Mouse (Mus musculus) limb, embryonic 14.5 days (tissue): ENCODE measurements around the gene Eno1. TPM values are rescaled to one million over a fixed set of nuclear protein-coding genes. Genes with fewer than 3 reads are reported as not detected.
"Not testable (repeated sequence)": the region's sequence is repeated elsewhere in the genome, so short reads cannot be mapped to it uniquely, and the experiment has no call there.

ENCODE experiments used
- ATAC-seq: fragments of 200-750 bp; cut with Nextera tagmentation; 2 replicates; pipeline ENCODE4 v1.8.0; 2017; ENCODE audit warnings: low read depth, moderate number of reproducible peaks, moderate TSS enrichment; ENCODE audit not compliant: low FRiP score
- DNase-seq: peaks from one replicate; pipeline ENCODE4 v3.0.0-alpha.2; 2015; ENCODE audit warnings: low spot score
- H3K27ac ChIP-seq: fragments of 300-500 bp; sonication (generic); replicated peaks from 2 replicates; pipeline ENCODE4 v1.5.1; 2014; ENCODE audit warnings: low read depth, mild to moderate bottlenecking, low read length, moderate library complexity, mixed read lengths
- H3K27me3 ChIP-seq: fragments of 300-500 bp; sonication (generic); 2 replicates; pipeline ENCODE4 v1.6.1; 2014; ENCODE audit warnings: low read length, mixed read lengths; ENCODE audit not compliant: control insufficient read depth, insufficient read depth
- H3K36me3 ChIP-seq: fragments of 300-500 bp; sonication (generic); 2 replicates; pipeline ENCODE4 v1.6.1; 2014; ENCODE audit warnings: mild to moderate bottlenecking, low read length, moderate library complexity, mixed read lengths; ENCODE audit not compliant: control insufficient read depth, insufficient read depth
- H3K4me1 ChIP-seq: fragments of 300-500 bp; sonication (generic); 2 replicates; pipeline ENCODE4 v1.6.1; 2014; ENCODE audit warnings: antibody characterized with exemption, low read length, mixed read lengths; ENCODE audit not compliant: control insufficient read depth, insufficient read depth
- H3K4me2 ChIP-seq: fragments of 300-500 bp; sonication (generic); replicated peaks from 2 replicates; pipeline ENCODE4 v1.6.1; 2014; ENCODE audit warnings: low read depth, mild to moderate bottlenecking, low read length, moderate library complexity; ENCODE audit not compliant: severe bottlenecking
- H3K4me3 ChIP-seq: fragments of 300-500 bp; sonication (generic); replicated peaks from 2 replicates; pipeline ENCODE4 v1.5.1; 2014; ENCODE audit warnings: low read length
- H3K9ac ChIP-seq: fragments of 300-500 bp; sonication (generic); 2 replicates; pipeline ENCODE4 v1.6.1; 2014; ENCODE audit warnings: mild to moderate bottlenecking, low read depth, low read length, moderate library complexity; ENCODE audit not compliant: severe bottlenecking
- H3K9me3 ChIP-seq: fragments of 300-500 bp; sonication (generic); 2 replicates; pipeline ENCODE4 v1.6.1; 2016; ENCODE audit warnings: low read length; ENCODE audit not compliant: control insufficient read depth
- POLR2A ChIP-seq: fragments of 200-500 bp; IDR thresholded peaks from 2 replicates; pipeline ENCODE4 v1.8.0; 2012; ENCODE audit warnings: inconsistent platforms, mild to moderate bottlenecking, moderate library complexity, borderline replicate concordance; ENCODE audit not compliant: insufficient read depth, insufficient read length; ENCODE audit errors: extremely low read depth
- WGBS: fragments of 180-500 bp; shearing (Covaris S2); extraction: QIAGEN DNeasy Blood & Tissue Kit; methylation state at CpG from one replicate; pipeline ENCODE4 v1.1.7; 2014; 5-methylcytosine and 5-hydroxymethylcytosine counted together
- polyA plus RNA-seq, 2 experiments: library from polyadenylated mRNA; depleted of rRNA in 1 of 2; stranded (reverse) in 1 of 2; unstranded in 1 of 2; fragments of >200 nt; fragmentation: Nextera tagmentation in 1 of 2; extraction: Ambion mirVana in 1 of 2; gene quantifications; 2 replicates each; pipeline versions ENCODE4 v1.2.1 to v1.2.3; 2012 to 2014

Gene Eno1
- polyA plus RNA-seq, 2 experiments = 675 to 1,302 TPM

GRCm38 (mm10) chr4:150265471-150265870 lies 28.9 kb downstream of the Eno1 start:
- no peaks in the 10 kb centered on the region for H3K9me3 ChIP-seq
- no peaks in the 10 kb centered on the region for H3K27me3 ChIP-seq
- H3K4me1 ChIP-seq = peaks cover 7% of the 10 kb centered on the region; the same call in 1 of the 2 replicates
- ATAC-seq (no peak), DNase-seq (no peak)
- H3K36me3 ChIP-seq = no peaks in the 10 kb centered on the region
- H3K9ac ChIP-seq = no peak overlapping the region
- H3K27ac ChIP-seq = no peak overlapping the region
- TF ChIP-seq POLR2A = no peak
- WGBS = 72% methylated on average over 5 of the region's 5 CpGs
- no peak overlapping the region for H3K4me3 ChIP-seq
- no peak overlapping the region for H3K4me2 ChIP-seq

DNA sequence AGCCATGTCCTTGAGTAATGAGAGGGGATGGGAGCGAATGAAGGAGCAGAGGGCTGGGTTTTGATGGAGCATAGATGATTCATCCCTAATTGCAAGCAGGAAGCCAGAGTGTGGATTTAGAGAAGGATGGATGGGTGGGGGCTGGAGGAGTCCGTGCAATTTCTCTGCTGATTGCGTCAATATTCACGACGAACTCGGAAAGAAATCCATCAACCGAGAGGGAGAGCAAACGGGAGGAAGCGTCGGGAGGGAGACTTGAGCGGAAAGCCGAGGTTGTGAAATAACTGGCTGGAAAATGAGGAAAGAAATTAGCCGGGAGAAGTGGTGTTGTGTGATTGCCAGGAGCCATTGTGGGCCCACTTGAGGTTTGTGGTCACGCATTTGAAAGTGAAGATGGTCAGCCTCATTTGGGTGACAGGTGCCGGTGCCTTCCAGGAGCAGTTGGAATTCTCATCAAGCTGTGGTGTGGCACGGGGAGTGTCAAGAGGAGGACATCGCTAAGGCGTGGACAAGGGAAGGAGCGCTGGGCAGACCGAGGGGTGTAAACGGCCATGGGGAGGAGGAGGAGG lies 30.2 kb downstream of the Eno1 start:
- Histone ChIP-seq H3K9ac (no peak overlapping the region), H3K27ac (no peak overlapping the region), H3K4me2 (no peak overlapping the region), H3K4me3 (no peak overlapping the region), H3K27me3 (no peaks in the 10 kb centered on the region), H3K36me3 (no peaks in the 10 kb centered on the region), H3K9me3 (no peaks in the 10 kb centered on the region), H3K4me1 (peaks cover 7% of the 10 kb centered on the region; the same call in 1 of the 2 replicates)
- TF ChIP-seq POLR2A = no peak
- ATAC-seq (no peak), DNase-seq (no peak)
- WGBS = 74% methylated on average over 21 of the region's 21 CpGs

DNA sequence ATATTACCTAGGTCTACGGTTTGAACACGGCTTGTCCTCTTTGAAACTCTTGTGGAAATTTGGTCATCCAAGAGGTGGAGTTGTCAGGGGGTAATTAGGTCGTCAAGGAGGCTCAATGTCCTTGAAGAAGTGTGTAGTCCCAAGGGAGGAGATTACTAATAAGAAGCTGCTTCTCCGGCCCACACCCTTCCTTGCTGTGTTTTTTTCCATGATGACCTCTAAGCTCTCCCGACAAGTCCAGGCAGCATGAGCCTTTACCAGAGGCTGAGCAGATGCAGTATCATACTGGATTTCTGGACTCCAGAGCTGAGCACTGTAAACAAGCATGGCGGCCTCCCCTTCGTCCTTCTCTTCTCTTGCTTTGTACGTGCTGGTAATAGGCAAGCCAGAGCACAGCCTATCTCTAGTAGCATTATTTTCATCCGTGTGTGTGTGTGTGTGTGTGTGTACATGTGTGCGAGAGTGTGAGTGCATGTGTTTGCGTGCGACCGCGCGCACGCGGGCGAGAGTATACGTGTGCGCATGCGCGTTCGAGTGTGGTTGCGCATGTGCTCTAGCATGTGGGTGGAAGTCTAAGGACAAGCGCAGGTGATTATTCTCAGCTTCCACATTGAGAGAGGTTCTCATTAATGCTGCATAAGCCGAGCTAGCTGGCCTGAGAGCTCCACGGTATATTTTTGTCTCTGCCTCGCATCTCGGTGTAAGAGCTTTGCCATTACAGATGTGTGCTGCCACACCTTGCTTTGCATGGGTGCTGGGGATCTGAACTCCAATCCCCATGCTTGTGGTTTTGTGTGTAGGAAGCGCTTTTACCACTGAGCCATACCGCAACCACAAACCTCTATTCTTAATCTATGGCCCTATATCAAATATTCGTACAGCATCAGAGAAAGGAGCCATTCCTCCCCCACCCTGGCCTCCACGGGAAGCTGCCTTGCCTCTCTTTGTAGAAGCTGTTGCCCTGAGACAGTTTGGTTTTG lies 32.4 kb downstream of the Eno1 start:
- no peak for TF ChIP-seq POLR2A
- ATAC-seq (no peak), DNase-seq (no peak)
- H3K4me1 ChIP-seq = peaks cover 19% of the 10 kb centered on the region
- no peak overlapping the region for H3K27ac ChIP-seq
- no peak overlapping the region for H3K4me3 ChIP-seq
- H3K9ac ChIP-seq = no peak overlapping the region
- H3K36me3 ChIP-seq = no peaks in the 10 kb centered on the region
- 80% methylated on average over 33 of the region's 33 CpGs for WGBS
- no peak overlapping the region for H3K4me2 ChIP-seq
- H3K27me3 ChIP-seq = no peaks in the 10 kb centered on the region
- no peaks in the 10 kb centered on the region for H3K9me3 ChIP-seq

- Histone ChIP-seq H3K9ac (no peak overlapping the region), H3K27me3 (no peaks in the 10 kb centered on the region), H3K9me3 (no peaks in the 10 kb centered on the region), H3K4me1 (peaks cover 19% of the 10 kb centered on the region), H3K4me3 (no peak overlapping the region), H3K36me3 (no peaks in the 10 kb centered on the region), H3K27ac (peak overlapping the region; percentile 8; the same call in 1 of the 2 replicates), H3K4me2 (no peak overlapping the region)
- TF ChIP-seq POLR2A = no peak
- 10% methylated on average over 6 of the region's 7 CpGs for WGBS
- no peak for DNase-seq
- no peak for ATAC-seq
Observed at GRCm38 (mm10) chr4:150269679-150270078, 33.2 kb downstream of the Eno1 start.

DNA sequence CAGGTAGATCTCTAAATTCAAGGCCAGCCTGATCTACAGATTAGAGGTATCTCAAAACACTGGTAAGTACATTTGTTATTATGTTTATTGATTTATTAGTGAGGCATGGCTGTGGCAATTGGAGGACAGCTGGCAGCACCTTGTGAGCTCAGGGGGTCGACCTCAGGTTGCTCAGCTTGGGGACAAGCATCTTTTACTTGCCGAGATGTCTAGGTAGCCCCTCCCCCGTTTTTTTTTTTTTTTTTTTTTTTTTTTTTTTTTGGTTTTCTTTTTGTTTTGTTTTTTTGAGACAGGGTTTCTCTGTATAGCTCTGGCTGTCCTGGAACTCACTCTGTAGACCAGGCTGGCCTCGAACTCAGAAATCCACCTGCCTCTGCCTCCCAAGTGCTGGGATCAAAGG lies 34.2 kb downstream of the Eno1 start:
- WGBS = 74% methylated on average over 4 of the region's 4 CpGs
- H3K4me3 ChIP-seq, H3K36me3 ChIP-seq, H3K9me3 ChIP-seq, H3K27ac ChIP-seq, DNase-seq, ATAC-seq, H3K27me3 ChIP-seq, H3K9ac ChIP-seq, H3K4me2 ChIP-seq: not testable (repeated sequence)
- H3K4me1 ChIP-seq = peaks cover 19% of the 10 kb centered on the region
